Mouse (Mus musculus): ENCODE measurements around the gene Ngef.
A peak's percentile ranks its signal among the peaks of the same experiment; 100 is the strongest.

Gene Ngef

GRCm38 (mm10) chr1:87573800-87574215 lies at the start of gene Ngef:
TSS of gene Ngef (minus strand) at chr1:87573870.
- DNase-seq (ENCODE audit: low read depth, low spot score): no peak

DNA sequence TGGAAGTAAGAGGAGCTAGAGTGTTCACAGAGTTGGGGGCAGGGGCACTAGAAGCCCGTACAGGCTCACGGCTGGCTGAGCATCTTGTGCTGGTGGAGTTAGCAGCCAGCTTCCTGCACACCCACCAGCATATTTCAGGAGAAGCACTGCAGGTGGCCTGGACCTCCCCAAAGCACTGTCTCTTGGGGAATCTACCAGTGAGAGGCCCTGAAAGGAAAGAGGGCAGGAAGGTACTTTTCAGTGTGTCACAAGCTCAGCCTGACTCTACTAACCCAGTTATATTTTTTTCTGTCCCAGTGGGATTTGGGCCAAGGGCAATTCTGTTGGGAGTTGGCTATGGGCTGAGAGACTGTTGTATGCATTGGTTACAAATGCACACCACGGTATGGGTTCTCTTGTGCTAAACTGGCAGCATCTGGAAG lies 48.2 kb upstream of the Ngef start:
- DNase-seq (ENCODE audit: low read depth, low spot score): peak; percentile 67

DNA sequence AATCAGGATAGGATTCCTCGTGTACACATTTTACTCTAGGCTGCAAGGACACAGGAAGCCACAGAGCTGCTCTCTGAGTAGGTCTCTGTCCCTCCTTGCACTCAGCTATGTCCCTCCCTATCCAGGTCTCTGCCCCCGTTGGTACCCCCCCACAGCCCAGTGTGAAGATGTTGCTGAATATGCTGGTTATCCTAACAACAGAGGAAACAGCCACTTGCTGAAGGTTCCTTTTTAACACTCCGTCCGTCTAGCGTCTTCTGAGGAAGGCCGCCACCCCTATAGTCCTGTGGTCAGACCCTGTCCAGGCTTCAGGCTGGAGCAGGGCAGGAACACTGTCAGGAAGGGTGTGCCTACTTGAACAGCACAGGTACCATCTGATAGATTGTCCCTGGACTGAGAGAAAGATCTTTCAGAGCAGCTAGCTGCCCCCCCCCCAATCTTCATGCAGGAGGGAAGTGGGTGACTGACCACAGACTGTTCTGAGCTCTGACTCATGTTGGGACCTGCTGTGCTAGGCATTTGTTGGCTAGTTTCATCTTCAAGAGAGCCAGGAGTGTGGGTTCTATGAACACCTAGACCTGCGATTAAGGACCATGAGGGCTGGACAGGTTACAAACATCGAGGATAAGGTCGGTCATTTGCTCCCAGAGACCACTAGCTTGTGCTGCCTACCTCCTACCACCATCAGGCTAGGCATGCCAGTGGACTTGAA lies 47.6 kb upstream of the Ngef start:
- DNase-seq (ENCODE audit: low read depth, low spot score): no peak

DNA sequence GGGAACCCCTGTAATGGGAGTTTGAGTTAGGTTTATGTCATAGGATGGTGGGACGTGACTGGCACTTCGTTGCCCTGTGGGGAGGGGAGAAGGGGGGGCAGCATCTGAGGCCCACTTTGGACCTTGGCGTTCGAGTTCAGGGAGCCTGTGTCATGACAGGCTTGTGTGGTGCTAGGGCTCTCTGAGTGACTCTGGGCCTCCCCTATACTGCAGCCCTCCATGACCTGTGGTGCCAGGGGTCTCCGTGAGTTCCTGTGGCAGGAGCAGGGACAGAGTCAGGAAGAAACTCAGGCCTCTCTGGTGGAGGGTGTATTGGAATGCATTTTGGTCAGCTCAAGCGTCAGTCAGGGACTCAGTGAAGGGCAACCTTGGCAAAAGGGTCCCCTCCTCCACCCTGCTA lies 47.0 kb upstream of the Ngef start:
- no peak for DNase-seq (ENCODE audit: low read depth, low spot score)

GRCm38 (mm10) chr1:87620211-87620668 lies 46.6 kb upstream of the Ngef start, which contains the start of gene Inpp5d:
TSS of gene Inpp5d (plus strand) at chr1:87620312.
- no peak for DNase-seq (ENCODE audit: low read depth, low spot score)

DNA sequence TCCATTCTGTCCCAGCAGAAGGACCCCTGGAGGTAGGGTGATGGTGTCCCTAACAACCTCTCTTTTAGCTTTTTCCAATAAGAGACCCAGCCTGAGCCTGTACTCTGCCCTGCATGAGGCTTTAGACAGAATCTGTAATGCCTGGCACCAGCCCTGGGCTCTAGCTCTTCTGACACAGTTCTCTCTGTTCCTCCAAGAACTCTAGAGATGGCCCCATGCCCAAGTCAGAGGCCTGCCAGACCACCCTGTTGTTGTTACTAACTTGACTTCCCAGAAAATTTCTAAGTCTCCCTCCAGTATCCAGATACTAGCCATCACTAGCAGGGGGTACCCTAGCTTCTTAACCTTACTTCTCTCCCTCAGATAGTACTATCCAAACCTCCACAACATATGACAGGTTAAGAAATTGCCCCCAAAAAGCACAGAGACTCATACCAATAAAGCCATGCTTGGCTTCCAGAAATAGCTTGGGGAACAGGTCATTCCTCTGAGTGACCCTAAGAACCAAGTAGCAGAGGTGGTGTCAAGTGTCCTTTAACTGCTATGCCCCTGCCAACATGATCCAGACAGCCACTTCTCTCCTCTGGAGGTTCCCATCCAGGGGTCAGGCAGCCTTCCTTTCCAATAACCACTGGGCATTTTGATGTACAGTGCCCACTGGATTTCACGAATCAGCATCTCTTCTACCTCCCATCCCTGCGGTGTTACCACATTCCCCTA lies 41.1 kb upstream of the Ngef start:
- no peak for DNase-seq (ENCODE audit: low read depth, low spot score)

DNA sequence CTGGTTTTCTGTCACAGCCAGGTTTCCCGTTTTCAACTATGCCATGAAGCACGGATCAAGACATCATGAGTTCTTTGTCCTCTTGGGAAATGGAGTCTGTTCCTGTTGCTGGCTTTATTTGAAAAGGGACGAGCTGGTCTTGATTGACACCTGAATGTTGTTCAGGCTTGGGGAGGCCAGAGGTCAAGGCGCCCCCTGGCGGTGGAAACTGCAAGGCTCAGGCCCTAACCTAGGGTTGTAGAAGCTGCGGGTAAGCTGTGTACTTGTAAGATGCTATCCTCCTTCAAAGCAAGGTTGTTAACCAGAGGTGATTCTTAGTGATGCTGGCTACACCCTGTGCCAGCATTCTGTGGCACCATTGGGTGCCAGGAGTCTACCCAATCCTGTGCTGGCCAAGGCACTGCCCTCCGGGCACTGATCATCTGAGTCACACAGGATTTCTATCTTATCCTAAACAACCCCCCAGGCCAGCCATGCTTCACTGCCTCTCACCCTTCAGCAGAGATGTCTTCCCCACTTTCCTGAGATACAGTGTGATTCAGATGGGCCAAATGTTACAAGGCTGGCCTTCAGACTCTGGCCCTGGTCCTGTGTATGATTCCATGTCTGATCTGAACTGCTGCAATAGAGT lies 34.9 kb upstream of the Ngef start:
- no peak for DNase-seq (ENCODE audit: low read depth, low spot score)

DNA sequence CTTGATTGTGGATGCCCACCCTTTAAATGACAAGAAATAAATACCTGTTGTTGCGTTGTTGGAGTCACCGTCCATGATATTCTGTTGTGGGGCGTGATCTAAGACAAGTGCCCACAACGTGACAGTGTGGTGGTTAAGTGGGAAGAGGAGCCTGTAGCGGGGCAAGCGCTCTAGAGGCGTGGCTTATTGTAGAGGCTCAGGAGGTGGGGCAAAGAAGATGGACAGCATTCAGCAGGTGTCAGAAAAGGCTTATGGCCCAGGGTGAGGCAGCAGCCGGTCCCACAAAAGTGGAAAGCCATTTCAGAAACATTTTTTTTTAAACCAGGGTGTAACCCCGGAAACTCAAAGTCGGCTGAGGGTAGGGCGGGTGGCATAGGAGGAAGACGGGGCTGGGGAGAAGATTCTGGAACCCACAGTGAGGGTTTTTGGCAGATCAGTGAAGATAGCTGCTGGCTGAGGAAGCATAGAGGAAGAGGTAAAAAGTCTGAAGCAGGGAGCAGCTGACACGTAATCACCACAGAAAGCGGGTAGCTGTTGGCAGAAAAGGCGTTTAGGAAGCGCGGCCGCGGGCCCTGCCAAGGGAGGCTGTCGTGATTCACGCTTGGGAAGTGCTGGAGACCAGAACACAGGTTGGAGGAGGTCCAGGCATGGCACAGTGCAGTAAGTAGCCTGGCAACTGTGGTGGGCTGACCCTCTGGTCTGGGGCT lies 33.9 kb upstream of the Ngef start:
- DNase-seq (ENCODE audit: low read depth, low spot score): peak; percentile 78

- DNase-seq (ENCODE audit: low read depth, low spot score): peak; percentile 83
These were observed 31.6 kb upstream of the Ngef start for GRCm38 (mm10) chr1:87605296-87605695.

- peak; percentile 82 for DNase-seq (ENCODE audit: low read depth, low spot score)
These were observed 29.7 kb upstream of the Ngef start for GRCm38 (mm10) chr1:87603389-87603788.

- no peak for DNase-seq (ENCODE audit: low read depth, low spot score)
These were observed 28.1 kb upstream of the Ngef start for GRCm38 (mm10) chr1:87601801-87602200.

GRCm38 (mm10) chr1:87600533-87600932 lies 26.9 kb upstream of the Ngef start:
- no peak for DNase-seq (ENCODE audit: low read depth, low spot score)

GRCm38 (mm10) chr1:87594671-87595070 lies 21.0 kb upstream of the Ngef start:
- DNase-seq (ENCODE audit: low read depth, low spot score): no peak

DNA sequence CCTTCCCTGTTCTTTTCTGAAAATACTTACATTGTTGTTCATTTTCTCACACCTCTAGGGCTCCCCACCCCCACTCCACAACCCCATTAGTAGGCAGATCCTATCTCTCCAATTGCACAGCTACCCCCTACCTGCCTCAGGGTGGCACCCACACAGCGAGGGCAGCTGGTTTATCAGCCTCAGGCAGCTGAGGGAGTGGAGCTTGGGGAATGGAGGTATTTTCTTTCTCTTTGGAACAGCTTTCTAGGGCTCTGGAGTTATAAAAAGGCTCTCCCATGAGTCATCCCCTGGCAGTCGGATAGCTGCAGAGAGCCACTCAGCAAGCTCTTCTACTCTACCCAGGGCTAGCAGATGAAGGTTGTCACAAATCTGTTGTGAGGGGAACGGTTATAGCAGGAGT lies 20.6 kb upstream of the Ngef start:
- DNase-seq (ENCODE audit: low read depth, low spot score): peak; percentile 95

- no peak for DNase-seq (ENCODE audit: low read depth, low spot score)
These were observed 16.3 kb upstream of the Ngef start for GRCm38 (mm10) chr1:87589980-87590379.

- DNase-seq (ENCODE audit: low read depth, low spot score): peak; percentile 81
These were observed 15.5 kb upstream of the Ngef start for GRCm38 (mm10) chr1:87589162-87589561.

DNA sequence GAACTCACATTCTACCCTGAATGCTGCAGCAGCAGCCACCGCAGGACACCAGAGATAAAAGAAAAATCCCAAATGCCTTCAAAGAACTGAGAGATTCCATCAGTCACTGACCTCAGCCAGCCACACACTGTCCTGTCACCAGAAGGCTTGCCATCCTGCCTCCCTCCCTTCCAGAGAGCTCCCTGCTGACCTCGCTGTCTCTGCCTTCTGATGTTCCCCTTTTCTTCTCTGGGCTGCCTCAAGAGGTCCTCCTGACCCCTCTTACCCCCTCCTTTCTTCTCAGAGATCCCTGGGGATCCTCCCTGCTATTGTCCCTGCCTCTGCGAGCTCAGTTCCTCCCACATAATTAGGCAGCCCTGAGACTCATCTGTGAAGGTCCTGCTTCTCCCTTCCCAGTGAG lies 7.2 kb upstream of the Ngef start:
- no peak for DNase-seq (ENCODE audit: low read depth, low spot score)

DNA sequence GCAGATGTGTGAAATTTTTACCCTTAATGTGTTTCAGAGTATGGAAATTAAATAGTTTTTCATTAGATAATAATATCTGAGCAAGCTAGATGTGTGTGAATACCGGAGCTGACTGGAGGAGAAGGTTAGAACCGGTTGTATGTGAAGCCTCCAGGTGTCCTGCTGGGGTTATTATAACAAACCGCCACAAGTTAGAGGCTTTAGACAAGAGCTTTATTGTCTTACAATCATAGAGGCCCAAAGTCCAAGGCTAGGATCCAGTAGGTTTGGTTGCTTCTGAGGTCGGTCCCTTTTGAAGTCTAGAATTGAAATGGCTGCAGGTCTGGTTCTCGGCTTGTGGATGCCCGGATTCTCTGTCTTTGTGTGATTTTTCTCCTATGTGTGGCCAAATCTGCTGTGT lies 5.3 kb upstream of the Ngef start:
- DNase-seq (ENCODE audit: low read depth, low spot score): no peak

DNA sequence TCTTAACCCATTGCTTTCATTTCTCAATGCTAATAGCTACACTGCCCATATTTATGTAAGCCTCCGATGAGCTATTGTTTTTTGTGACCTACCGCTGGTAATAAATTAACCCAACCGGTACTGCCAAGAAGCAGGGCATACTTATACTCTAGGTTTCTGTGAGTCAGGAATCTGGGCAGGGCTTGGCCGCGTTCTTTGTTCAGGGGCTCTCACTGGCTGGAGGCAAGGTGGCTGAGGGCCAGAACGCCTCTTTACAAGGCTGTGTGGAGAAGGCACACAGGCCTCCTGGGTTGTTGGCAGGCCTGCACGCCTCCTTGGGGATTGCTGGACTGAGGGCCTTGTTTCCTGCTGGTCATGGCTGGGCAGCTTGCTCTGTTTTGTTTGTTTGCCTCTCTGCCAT lies 1.1 kb upstream of the Ngef start:
- DNase-seq (ENCODE audit: low read depth, low spot score): no peak

DNA sequence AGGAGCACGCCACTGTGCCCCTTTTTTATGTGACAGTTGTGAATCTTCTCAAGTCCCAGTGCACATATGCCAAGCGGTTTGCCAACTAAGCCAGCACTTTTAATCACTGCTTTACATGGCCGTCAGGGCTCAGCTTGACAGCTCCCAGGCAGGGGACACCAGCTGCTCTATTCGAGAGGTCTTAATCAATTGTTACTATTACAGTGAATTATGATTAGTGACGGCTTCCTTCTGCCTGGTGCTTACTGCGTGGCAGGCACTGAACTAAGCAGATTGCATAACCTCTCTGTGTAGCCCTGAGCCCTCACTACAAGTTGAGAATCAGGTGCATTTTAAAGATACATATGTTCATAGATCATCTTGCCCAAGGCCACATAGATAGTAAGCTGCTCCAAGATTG lies 683 bp upstream of the Ngef start:
- DNase-seq (ENCODE audit: low read depth, low spot score): no peak

DNA sequence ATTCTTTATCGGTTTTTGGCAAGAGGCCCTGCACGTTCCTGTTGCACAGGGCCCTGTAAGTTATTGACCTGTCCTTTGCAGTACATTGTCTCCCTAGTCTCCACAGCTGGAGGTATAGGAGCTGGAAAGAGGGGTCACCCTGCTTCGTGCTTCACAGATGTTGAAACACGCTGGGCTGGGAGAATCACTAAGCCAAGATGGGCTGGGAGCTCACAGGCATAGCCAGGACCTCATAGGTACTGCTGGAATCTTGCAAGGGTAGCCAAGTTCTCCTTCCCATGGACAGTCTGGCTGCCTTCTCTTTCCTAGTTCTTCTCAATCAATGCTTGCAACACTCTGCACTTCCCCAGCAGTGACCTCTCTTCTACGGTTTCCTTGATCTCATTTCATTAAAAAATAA lies 409 bp downstream of the Ngef start:
- DNase-seq (ENCODE audit: low read depth, low spot score): no peak

DNA sequence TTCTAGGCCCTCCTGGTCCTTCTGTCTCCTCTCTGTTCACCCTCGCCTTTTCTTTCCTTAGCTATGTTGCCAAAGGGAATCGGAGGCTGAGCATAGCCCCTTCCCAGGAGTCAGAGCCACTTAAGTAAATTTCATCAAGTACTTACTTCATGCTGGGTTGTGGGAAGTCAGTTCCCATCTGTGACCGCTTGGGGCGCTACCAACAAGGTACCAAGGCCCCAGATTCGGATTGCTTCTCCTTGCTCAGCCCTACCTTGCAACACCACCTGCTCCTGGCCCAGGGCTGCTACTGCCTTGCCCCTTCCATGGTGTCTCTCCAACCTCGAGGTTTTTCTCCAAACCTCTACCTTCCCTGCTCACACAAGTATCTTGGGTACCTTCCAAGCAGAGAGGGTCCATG lies 5.3 kb downstream of the Ngef start:
- no peak for DNase-seq (ENCODE audit: low read depth, low spot score)
